Mouse (Mus musculus): ENCODE measurements at regions not wholly inside any gene's neighbourhood (a gene's known extent, or its start where the extent isn't known, plus 50 kb on each side); places are given as distances from the start of the nearest gene placed in this dataset.

DNA sequence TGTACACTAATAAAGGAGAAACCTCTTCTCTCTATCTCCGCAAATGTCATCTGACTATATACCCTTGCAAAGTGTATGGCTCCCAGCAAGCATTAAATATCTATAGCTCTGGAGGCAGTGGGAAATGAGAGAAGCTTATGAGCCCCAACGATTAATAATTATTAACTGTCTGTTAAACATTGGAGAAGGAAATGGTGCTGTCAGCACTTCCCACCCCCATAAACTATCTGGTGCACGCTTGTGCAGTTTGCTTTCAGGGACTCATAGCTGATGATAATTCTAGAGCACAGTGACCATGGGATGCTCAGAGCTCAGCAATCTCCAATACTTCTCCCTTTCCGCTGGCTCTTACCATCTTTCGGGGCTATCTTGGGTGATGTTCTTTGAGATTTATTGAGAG lies 541.2 kb downstream of the Grxcr1 start:
- ATAC-seq (replicated peaks; ENCODE audit: low read depth, poor library complexity, severe bottlenecking): no peak

DNA sequence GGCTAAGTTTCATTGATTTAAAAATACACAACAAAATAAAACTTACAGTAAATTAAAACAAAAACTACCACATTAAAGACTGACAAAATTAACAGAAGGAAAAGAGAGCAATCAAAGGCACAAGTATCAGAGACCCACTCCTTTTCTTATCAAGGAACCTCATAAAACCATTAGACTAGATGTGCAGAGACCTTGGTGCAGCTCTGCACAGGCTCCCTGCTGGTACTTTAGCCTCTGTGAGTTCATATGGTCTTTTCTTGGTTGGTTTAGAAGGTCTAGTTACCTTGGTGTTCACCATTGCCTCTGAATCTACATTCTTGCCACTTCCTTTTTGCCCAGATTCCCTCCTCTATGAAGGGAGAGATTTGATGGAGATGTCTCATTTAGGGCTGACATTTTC lies 544.2 kb downstream of the Grxcr1 start:
- no peak for ATAC-seq (replicated peaks; ENCODE audit: low read depth, poor library complexity, severe bottlenecking)

GRCm38 (mm10) chr5:68578496-68578895 lies 546.9 kb downstream of the Grxcr1 start:
- ATAC-seq (replicated peaks; ENCODE audit: low read depth, poor library complexity, severe bottlenecking): no peak

- no peak for ATAC-seq (replicated peaks; ENCODE audit: low read depth, poor library complexity, severe bottlenecking)
Observed at GRCm38 (mm10) chr5:68592423-68592822, 560.8 kb downstream of the Grxcr1 start.

DNA sequence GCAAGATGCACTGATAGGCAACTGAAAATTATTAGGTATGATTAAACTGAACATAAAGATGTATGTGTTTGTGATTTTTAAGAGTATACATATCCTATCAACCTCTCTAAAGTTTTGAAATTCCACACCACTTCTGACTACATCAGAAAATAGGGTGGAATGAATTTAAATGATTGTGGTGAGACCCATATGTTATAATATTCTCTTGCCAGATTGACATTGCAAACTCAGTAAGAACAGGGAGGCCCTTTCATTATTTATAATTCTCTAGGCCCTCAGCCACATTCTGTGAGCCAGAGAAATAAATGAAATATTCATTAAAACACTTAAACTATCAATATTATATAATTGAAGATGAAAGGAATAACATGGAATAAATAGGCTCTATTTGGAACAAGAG lies 586.8 kb downstream of the Grxcr1 start:
- no peak for ATAC-seq (replicated peaks; ENCODE audit: low read depth, poor library complexity, severe bottlenecking)

- ATAC-seq (replicated peaks; ENCODE audit: low read depth, poor library complexity, severe bottlenecking): no peak
Observed at GRCm38 (mm10) chr5:68635400-68635799, 603.8 kb downstream of the Grxcr1 start.

DNA sequence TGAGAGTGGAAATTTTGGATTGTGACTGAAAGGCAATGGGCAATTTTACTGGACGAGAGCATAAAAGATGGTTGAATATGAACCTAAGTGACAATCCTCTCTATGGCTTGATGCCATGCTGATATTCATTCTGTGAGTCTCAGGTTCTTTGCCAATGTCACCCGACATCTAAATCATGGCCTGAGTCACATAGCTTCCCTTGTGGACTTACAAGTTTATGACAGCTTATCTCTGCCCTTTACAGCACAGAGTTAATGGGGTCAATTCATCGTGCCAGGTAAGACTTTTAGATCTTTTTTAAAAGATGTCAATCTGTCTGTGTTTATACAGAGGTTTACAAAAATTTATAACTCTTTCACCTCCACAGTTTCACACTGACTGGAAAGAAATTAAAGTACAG lies 641.2 kb downstream of the Grxcr1 start:
- ATAC-seq (replicated peaks; ENCODE audit: low read depth, poor library complexity, severe bottlenecking): no peak

DNA sequence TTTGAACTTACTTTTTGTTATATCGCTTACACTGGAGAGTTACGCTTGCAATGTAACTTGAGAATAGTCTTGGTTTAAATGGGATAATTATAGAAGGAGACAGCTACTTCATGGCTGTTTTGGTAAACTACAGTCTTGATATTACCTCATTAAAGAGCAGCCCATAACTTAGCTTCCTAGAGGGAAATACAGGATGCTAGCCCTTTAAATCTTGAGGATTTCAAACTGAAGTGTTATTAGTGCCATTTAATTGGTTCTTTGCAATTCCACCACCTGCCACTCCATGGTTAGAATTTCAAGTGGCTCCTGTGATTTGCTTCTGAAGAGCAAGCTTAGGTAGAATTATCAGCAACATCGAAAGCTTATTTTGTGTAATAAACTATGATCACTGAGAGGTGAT lies 640.1 kb downstream of the Kctd8 start:
- no peak for ATAC-seq (replicated peaks; ENCODE audit: low read depth, poor library complexity, severe bottlenecking)

DNA sequence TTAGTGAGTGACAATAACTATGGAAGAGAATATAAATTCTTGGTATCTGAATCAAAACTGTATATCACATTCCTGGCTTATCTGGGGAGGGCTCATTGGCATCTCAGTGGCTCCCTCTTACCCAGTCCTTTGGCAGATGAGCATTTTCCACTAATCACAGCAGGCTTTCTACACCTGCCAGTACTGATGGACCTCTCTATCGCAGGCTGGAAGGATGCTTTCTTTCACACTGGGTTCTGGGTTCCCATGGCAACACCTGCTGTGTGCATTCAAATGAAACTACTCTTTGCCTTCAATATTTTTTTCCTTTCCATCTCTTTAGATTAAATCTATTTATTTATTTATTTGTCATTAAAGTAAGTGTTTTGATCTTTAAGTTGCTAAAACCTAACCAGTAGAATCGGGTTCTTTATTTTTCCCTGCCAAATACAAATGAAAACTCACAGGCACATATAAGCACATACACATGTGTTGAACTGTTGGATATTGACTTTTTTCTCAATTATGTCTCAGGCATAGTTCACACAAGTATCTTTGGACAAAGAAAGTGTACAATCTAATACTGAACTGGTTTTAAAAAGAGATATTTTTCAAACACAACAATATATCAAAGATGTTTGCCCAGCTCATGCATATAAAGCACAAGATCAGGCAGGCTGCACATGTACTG lies 635.9 kb downstream of the Kctd8 start:
- no peak for ATAC-seq (replicated peaks; ENCODE audit: low read depth, poor library complexity, severe bottlenecking)

DNA sequence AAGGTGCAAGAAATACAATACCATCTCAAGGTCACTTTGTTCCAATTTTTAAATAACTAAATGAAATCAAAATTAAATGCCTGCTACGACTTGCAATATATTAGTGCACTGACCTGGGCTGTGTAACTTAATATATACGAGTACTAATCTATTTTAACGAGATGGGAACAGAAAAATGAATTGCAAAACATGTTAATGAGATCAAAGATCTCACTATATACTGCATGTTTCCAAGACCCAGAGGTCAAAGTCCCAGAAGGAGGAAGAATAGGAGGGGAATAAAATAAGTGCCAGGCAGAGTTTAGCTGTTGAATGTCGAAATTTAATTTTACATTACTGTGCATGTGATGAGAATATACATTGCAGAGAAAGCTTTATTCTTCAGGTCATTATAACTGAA lies 614.7 kb downstream of the Kctd8 start:
- no peak for ATAC-seq (replicated peaks; ENCODE audit: low read depth, poor library complexity, severe bottlenecking)

DNA sequence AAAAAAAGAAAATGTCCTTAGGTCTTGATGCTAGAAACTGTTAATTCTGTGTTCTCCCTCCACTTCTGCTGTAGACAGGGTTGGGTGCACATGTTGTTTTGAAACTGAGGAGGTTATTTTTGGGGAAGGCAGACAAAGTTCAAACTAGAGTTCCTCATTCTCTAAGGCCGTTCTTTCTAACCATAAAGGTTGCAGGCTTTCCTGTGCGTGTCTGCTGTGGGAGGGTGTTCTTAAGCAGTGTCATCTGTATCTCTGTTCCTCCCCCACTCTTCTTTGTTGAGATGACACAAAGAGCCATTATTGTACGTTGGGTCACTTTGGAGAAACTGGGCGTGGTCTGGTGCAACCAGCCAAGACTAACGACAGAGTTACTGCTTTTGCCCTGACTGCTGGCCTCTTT lies 606.3 kb downstream of the Kctd8 start:
- ATAC-seq (replicated peaks; ENCODE audit: low read depth, poor library complexity, severe bottlenecking): peak; percentile 97

DNA sequence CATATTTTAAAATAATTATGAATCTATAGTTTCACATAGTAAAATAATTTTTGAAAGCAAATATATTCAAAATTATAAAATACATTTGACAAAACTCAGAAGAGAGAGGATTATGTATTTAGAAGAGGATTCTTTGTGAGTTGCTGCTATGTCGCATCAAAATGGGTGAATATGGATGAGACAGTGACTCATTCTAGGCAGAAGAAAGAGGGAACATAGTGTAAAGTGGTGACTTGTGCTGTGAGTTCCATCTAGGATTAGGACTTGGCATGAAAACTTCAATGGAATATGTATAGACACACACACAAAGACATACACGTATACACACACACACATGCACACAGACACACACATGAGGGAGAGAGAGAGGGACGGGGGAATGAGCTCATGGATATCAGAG lies 591.0 kb downstream of the Kctd8 start:
- no peak for ATAC-seq (replicated peaks; ENCODE audit: low read depth, poor library complexity, severe bottlenecking)

DNA sequence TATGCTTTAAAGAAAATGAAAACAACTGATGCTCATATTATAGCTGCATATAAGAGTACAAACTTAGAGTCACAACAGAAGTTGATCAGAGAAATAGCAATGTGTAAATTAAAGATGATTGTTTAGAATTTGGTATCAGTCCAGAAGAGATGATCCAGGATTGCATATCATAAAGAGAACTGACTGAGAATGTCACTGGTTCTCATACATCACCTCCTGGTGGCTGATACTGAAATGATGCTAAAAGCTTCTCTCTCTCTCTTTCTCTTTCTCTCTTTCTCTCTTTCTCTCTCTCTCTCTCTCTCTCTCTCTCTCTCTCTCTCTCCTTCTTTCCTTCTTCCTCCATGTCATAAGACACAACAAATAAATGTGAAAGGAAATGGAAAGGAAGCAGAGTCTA lies 588.5 kb downstream of the Kctd8 start:
- ATAC-seq (replicated peaks; ENCODE audit: low read depth, poor library complexity, severe bottlenecking): no peak

All from common myeloid progenitor, adult 5-6 weeks (primary cell).